Mouse (Mus musculus) cerebellum, adult 2 months (tissue): ENCODE measurements around the gene Lrch4.

Source experiments
- CTCF ChIP-seq: fragments of 200-500 bp; IDR thresholded peaks from 2 replicates; pipeline ENCODE4 v1.5.1; 2011; ENCODE audit warnings: low read depth, mild to moderate bottlenecking, control low read depth, low read length, moderate library complexity, borderline replicate concordance; ENCODE audit not compliant: insufficient read depth
- POLR2A ChIP-seq: fragments of 200-500 bp; IDR thresholded peaks from 2 replicates; pipeline ENCODE4 v1.6.1; 2011; ENCODE audit warnings: low read length, control low read depth, borderline replicate concordance; ENCODE audit not compliant: insufficient read depth

DNA sequence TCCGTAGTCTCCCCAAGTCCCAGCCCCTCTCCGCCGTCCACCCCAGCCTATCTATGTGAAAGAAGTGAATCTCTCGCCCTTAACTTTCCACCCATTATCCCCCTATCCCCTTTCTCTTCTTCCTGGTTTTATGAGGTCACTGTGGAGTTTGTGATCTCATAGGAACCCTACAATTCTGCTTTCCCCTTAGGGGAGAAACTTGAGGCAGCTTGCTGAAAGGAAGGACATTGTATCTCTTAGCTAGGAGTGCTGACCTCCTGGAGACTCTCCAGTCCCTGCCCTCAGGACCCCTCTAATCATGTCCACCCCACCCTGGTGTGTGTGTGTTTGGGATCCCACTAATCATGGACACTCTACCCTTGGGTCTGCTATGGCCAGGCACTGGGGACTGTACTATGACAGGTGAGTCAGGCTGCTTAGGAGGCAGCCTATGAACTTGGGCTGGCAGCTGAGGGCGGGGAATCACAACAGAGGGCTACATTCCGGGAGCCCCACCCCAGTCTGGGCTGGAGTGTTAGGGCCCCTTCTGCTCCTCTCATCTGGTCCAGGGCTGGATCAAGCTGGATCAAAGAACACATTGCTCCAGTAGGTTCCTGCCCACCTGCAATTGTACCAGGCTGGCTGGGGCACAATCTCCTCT is 1.1 kb downstream of the Lrch4 start:
- no peak for TF ChIP-seq POLR2A
- TF ChIP-seq CTCF, result no peak
